Mouse (Mus musculus): ENCODE data around the gene Chrna5.
"Not testable (repeated sequence)": the region's sequence is repeated elsewhere in the genome, so short reads cannot be mapped to it uniquely, and the experiment has no call there.

The Chrna5 gene

DNA sequence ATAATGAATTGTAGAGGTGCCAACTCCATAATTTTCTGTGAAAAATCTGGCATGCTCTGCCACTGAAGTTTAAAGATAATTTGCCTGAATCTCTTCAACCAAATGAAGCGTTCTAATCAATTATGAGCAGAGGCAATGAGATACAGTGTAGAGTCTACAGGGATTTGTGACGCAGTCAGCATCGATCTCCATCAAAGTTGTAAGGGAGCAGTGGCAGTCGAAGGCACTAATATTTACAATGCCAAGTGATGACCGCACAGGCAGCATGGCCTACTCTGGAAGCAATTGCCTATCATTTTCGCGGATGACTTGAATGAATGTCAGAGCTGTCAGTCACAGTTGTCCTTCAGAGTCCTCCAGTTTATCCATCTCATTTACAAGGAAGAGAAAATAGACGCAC is at the start of gene Chrna5:
TSS of gene Chrna5 (plus strand) at position 207 of the 400 bp plus-strand sequence.
- in situ Hi-C loops (cut with MboI; ENCODE audit: low sequenced_read_pairs), result no loop called here

DNA sequence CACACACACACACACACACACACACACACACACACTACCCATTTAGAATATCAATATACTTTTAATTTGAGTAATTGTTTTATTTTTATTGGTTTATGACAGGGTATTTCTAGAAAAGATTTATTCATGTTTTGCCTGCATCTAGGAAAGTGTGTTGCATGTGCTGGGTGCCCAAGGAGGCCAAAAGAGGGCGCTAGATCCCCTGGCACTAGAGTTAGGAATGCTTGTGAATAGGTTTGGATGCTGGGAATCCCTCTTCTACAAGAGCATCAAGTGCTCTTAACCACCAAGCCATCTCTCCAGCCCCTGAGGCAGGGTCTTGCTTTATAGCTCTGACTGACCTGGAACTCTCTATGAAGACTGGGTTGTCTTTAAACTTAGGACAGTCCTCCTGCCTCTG is 48.9 kb upstream of the Chrna5 start:
- in situ Hi-C loops (cut with MboI; ENCODE audit: low sequenced_read_pairs), result no loop called here

DNA sequence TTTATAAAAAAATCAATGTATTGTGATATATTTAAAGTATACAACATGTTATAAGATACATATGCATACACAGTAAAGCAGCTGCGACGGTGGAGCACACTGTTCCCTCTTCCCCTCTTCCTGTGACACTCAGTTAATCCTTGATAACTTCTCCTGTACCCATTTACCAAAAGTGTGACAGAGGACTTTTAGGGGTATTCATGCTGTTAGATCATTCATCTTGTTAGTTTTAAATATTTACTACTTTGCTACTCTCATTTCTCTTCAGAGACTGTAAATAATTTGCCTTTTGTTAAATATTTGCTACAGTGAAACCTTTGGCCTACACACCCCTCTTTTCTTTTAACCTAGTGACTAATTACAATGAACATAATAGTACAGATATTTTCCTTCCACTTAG is 48.3 kb upstream of the Chrna5 start:
- in situ Hi-C loops (cut with MboI; ENCODE audit: low sequenced_read_pairs), result no loop called here

GRCm38 (mm10) chr9:54942071-54942470 is 38.6 kb upstream of the Chrna5 start:
- in situ Hi-C loops (cut with MboI; ENCODE audit: low sequenced_read_pairs), result no loop called here

DNA sequence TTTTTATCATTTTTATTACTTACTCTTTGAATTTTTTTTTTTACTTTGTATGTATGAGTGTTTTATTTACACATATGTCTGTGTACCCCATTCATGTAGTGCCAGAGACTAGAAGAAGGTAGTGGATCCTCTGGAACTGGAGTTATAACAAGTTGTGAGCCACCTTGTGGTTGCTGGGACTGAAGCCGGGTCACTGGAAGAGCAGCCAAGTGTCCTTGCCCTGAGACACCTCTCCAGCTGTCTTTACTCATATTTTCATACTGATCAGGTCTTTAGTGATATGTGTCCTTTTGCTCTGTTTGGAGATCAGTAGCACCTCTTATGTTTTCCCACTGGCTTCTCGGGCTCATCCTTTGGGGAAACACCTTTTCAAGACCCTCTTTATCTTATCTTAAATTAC is 36.2 kb upstream of the Chrna5 start:
- in situ Hi-C loops (cut with MboI; ENCODE audit: low sequenced_read_pairs), result no loop called here

DNA sequence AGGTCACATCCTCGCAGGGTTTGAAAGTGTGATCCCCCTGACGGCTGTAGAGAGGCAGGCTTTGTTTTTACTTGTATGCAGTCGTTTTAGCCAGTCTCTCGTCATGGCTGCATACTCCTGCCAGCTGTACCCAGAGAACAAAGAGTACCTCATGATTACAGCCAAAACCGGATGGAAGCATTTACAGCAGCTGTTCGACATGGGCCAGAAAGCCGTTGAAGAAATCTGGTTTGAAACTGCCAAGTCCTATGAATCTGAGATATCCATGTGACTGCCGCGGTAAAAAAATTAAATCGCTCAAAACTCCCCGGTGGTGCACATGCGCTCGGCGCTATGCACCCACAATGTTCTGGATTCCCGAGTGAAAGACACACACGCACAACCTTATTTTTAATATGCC is 34.4 kb upstream of the Chrna5 start:
- in situ Hi-C loops (cut with MboI; ENCODE audit: low sequenced_read_pairs), result no loop called here

DNA sequence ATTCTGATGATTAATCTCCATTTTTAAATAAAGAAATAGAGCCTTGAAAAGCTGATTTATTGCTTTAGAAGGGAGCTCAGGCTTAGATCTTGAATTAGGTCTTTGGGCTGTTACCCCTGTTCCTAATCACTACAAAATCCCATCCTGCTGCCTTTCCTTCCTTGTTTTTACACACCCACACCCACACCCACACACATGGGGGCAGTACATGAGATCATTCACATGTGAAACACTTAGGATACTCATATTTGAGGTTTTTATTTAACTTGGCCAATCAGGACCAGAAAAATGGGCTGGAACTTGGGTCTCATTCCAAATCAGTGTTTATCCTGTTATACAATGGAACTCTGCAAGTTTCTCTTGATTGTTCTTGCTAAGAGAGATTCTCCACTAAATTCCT is 31.2 kb upstream of the Chrna5 start:
- in situ Hi-C loops (cut with MboI; ENCODE audit: low sequenced_read_pairs), result no loop called here

DNA sequence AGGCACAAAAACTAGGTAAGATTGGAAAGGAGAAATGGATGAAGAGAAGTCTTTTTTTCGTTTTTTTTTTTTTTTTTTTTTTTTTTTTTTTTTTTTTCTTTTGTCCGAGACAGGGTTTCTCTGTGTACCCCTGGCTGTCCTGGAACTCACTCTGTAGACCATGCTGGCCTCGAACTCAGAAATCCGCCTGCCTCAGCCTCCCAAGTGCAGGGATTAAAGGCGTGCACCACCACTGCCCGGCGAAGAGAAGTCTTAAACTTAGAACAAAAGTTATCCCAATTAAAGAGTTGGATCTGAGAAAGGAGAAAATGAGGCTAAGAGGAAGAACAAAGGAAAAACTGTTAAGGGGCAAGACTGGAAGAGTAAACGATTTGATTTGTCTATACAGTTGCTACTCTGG is 30.5 kb upstream of the Chrna5 start:
- in situ Hi-C loops (cut with MboI; ENCODE audit: low sequenced_read_pairs), result not testable (repeated sequence)

DNA sequence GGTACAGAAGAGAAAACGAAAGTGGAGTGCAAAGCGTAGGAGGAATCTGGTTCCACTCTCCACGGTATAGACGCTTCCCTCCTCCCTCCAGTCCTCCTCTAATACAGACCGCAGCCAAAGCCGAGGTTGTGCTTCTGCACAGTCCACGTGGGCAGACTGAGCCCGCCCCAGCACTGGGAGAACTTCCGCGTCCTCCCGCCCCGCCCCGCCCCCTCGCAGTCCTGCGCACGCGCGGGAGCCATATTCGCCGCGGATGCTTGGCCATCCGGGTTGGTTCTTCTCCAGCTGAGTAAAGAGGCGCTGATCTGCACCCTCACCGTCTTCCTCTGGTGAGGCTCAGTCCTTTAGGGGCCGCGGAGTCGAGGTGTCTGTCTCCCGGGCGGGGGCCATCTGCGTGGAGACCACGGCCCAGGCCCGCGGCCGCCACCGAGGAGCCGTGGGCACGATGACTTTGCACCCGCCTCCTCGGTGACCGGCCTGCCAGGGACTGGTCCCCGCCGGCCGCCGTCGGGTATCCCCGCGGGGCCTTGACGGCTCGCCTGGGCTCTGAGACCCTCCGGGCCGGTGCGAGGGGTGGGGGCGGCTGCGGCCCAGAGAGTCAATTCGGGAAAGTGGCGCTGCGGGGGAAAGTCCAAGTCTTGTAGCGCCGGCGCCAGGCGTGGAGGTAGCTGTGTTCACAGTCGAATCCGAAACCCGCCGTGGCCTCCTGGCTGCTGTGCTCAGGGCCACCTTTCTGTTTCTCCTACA is 29.9 kb upstream of the Chrna5 start, which contains the start of the genes Psma4 and AY074887:
TSS of gene Psma4 (plus strand) at position 216 of the 747 bp plus-strand sequence.
TSS of gene AY074887 (minus strand) at position 424 of the 747 bp plus-strand sequence.
- in situ Hi-C loops (cut with MboI; ENCODE audit: low sequenced_read_pairs), result no loop called here

DNA sequence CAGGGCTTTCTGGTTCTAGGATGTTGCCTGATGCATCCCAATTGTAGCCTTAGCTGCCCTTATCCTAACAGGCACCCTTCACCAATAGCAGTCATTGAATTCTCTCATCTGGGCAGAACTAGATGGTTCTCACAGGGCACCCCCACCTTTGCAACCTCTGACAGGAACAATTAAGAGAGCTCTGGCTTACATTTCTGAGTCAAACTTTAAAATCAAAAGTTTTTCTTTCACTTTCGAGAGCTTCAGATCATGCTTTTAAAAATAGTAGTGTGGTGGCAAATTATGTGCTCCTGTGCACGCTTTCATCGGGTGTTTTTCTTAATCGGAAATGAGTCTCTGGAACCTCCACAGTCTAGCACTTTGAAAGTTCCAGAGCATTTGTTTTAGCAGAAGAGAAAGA is 19.6 kb upstream of the Chrna5 start:
- in situ Hi-C loops (cut with MboI; ENCODE audit: low sequenced_read_pairs), result no loop called here

DNA sequence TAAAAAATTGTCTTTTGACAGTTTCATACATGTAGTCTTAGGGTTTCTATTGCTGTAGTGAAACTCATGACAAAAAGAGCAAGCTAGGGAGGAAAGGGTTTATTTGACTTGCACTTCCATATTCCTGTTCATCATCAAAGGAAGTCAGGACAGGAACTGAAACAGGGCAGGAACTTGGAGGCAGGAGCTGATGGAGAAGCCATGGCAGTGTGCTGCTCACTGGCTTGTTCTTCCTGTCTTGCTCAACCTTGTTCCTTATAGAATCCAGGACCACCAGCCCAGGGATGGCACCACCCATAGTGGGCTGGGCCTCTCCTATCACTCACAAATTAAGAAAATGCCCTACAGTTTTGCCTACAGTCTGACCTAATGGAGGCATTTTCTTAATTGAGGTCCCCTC is 17.0 kb upstream of the Chrna5 start:
- in situ Hi-C loops (cut with MboI; ENCODE audit: low sequenced_read_pairs), result no loop called here

DNA sequence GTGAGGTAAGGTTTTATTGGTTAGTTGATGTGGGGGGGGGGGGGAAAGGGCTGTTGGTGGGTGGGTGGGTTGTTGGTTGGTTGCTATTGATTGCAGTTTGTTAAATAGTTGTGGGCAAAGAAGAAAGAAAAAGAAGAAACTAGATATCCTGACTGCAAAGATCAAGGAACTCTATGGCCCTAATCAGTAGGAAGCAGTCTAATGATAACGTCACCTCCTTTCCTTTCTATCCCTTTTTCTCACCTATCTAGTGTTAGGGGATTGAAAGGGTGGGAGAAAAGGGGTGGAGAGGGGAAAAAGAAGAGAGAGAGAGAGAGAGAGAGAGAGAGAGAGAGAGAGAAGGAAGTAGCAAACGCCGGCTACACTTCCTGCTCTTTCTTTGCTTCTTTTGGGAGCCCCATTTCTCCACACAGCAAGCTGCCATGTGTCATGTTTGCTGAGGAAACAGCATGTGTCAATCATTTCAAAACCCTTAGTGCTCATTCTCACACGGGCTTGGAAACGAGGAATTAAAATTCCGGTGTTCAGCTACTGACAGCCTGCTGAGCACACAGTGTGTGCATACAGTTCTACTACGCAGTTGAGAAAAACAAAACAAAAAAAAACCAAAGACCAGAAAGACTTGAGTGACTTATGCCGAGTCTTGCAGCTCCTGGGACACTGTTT is 10.6 kb upstream of the Chrna5 start:
- in situ Hi-C loops (cut with MboI; ENCODE audit: low sequenced_read_pairs), result no loop called here

DNA sequence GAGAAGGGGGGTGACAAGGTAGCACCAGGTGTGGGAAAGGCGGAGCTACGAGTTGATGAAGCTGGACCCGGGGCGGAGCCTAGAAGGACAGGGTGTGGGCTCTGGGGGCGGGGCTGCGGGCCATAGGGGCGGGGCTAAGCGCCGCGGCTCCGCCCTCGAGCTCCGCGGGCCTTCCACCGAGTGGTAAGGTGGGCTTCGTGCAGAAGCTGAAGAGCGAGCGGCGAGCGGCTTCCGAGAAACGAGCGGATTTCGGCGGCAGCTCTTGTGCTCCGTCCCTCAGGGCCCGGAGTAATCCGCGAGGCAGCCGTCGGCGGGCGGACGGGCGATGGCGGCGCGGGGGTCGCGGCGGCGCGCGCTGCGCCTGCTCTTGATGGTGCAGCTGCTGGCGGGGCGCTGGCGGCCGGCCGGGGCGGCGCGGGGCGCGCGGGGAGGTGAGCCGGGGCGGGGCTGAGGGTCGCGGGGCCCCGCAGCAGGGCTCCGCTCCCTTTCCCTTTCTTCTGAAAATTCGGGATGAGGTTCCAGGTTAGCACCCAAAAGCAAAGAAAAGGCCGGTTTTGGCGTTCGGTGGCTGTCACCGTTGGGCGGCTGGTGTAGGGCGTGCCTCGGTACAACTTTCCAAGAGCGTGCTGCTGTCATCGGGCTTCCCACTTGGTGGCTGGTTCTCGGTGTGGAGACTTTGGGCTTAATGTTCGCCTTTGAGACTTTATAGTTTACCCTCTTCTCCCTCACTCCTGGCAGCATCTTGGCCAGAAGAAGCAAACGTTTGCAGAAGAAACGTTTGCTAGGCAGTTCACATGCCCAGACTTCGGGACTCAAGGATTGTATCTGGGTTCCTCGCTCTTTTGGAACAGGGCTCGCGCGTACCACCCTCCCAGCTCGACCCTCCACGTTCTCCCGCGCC is 861 bp downstream of the Chrna5 start:
- in situ Hi-C loops (cut with MboI; ENCODE audit: low sequenced_read_pairs), result no loop called here

GRCm38 (mm10) chr9:54982401-54982800 is 1.7 kb downstream of the Chrna5 start:
- in situ Hi-C loops (cut with MboI; ENCODE audit: low sequenced_read_pairs), result no loop called here

DNA sequence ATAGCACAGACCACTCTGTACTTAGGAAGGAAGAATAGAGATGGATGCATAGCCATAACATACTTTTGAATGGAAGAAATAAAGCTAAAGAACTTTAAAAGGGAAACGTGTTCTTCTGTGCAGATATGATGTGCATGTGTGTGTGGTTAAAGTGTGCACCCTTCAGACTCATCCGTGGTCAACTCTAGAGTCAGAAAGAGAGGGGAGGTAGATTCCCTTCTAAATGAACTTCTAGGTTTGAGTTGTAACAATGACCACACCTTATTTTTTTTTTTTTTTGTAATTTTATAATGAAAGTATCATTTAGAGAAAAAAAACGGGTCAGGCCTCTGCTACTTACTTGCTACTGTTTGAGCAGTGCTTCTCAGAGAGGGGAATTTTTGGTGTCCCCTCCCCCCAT is 9.7 kb downstream of the Chrna5 start:
- in situ Hi-C loops (cut with MboI; ENCODE audit: low sequenced_read_pairs), result no loop called here

DNA sequence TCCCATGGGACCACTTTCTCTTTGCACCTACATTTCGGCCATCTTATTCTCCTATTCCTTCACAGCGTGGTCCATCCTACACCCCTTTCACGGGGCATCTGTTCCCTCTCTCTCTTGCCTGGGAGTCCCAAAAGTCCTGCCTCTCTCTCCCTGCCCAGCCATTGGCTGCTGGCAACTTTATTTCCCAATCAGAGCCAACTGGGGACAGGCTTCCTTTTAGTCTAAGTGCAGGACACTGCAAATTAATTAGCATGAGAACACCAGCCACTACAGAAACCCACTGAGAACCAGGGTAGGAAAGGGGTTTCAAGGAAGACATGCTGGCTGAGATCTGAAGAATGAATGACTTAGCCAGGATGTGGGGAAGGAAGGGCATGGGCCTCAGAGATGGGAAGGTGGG is 13.7 kb downstream of the Chrna5 start:
- in situ Hi-C loops (cut with MboI; ENCODE audit: low sequenced_read_pairs), result no loop called here

DNA sequence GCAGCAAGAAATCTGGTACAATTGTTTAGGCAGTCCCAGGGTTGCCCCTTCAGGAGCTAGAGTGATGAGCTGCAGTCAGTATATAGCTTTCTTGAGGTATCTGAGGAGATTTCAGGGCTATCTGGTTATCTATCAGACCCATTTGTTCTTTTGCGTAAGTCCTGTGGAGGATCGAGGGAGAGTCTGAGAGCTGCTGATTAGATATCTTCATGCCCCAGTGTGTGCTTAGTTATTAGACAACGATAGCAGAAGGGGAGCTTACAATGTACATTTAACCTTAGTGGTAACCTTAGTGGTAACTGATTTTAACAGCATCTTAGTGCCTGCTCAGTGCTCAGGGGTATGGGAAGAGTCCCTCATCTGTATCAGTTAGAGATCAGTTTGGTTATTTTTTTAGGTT is 15.0 kb downstream of the Chrna5 start:
- in situ Hi-C loops (cut with MboI; ENCODE audit: low sequenced_read_pairs), result no loop called here

GRCm38 (mm10) chr9:55003609-55004008 is 22.9 kb downstream of the Chrna5 start:
- in situ Hi-C loops (cut with MboI; ENCODE audit: low sequenced_read_pairs), result no loop called here

GRCm38 (mm10) chr9:55009692-55010091 is 29.0 kb downstream of the Chrna5 start:
- in situ Hi-C loops (cut with MboI; ENCODE audit: low sequenced_read_pairs), result no loop called here

- in situ Hi-C loops (cut with MboI; ENCODE audit: low sequenced_read_pairs), result no loop called here
Observed at GRCm38 (mm10) chr9:55010588-55011350, 30.1 kb downstream of the Chrna5 start.

- in situ Hi-C loops (cut with MboI; ENCODE audit: low sequenced_read_pairs), result no loop called here
Observed at GRCm38 (mm10) chr9:55016926-55017325, 36.2 kb downstream of the Chrna5 start.

Measured in CH12F3 (cell line).